Mouse (Mus musculus): ENCODE measurements around the gene Itfg2. TPM values are rescaled to one million over a fixed set of nuclear protein-coding genes. Genes with fewer than 3 reads are reported as not detected.
"Not testable (repeated sequence)": the region's sequence is repeated elsewhere in the genome, so short reads cannot be mapped to it uniquely, and the experiment has no call there.

Itfg2 gene
- polyA plus RNA-seq, 2 experiments = 29.0 to 34.5 TPM

- TF ChIP-seq POLR2A (IDR thresholded peaks at IDR 0.05; ENCODE audit: borderline replicate concordance, extremely low read depth, insufficient read depth, insufficient read length) = no peak
- Histone ChIP-seq H3K27ac (replicated peaks; ENCODE audit: low read depth, low read length) (no peak overlapping the region), H3K27me3 (ENCODE audit: control insufficient read depth, insufficient read depth, low read length) (no peaks in the 10 kb centered on the region), H3K36me3 (ENCODE audit: control insufficient read depth, insufficient read depth, low read length) (no peaks in the 10 kb centered on the region), H3K4me2 (replicated peaks; ENCODE audit: low read depth, low read length, severe bottlenecking) (no peak overlapping the region), H3K4me3 (replicated peaks; ENCODE audit: low read length) (no peak overlapping the region), H3K9me3 (ENCODE audit: control insufficient read depth, low read length) (no peaks in the 10 kb centered on the region), H3K9ac (ENCODE audit: low read depth, low read length, severe bottlenecking) (no peak overlapping the region), H3K4me1 (ENCODE audit: control insufficient read depth, insufficient read depth, low read length) (no peaks in the 10 kb centered on the region)
- ATAC-seq (ENCODE audit: low FRiP score, low read depth) (peak; percentile 62; the same call in 1 of the 2 replicates), DNase-seq (ENCODE audit: low spot score) (no peak)
- WGBS = 60% methylated on average over 1 of the region's 1 CpGs
These were observed 35.5 kb downstream of the Itfg2 start for GRCm38 (mm10) chr6:128389185-128389584.

- H3K27me3 ChIP-seq (ENCODE audit: control insufficient read depth, insufficient read depth, low read length) = no peaks in the 10 kb centered on the region
- TF ChIP-seq POLR2A (IDR thresholded peaks at IDR 0.05; ENCODE audit: borderline replicate concordance, extremely low read depth, insufficient read depth, insufficient read length) = no peak
- 84% methylated on average over 1 of the region's 1 CpGs for WGBS
These were observed 39.7 kb downstream of the Itfg2 start for GRCm38 (mm10) chr6:128385026-128385425.

GRCm38 (mm10) chr6:128383752-128384151, 41.0 kb downstream of the Itfg2 start:
- no peaks in the 10 kb centered on the region for H3K36me3 ChIP-seq (ENCODE audit: control insufficient read depth, insufficient read depth, low read length)
- DNase-seq (ENCODE audit: low spot score) (no peak), ATAC-seq (ENCODE audit: low FRiP score, low read depth) (no peak)
- no peak for TF ChIP-seq POLR2A (IDR thresholded peaks at IDR 0.05; ENCODE audit: borderline replicate concordance, extremely low read depth, insufficient read depth, insufficient read length)
- no peaks in the 10 kb centered on the region for H3K27me3 ChIP-seq (ENCODE audit: control insufficient read depth, insufficient read depth, low read length)
- H3K4me1 ChIP-seq (ENCODE audit: control insufficient read depth, insufficient read depth, low read length) = no peaks in the 10 kb centered on the region
- no peak overlapping the region for H3K27ac ChIP-seq (replicated peaks; ENCODE audit: low read depth, low read length)
- H3K9me3 ChIP-seq (ENCODE audit: control insufficient read depth, low read length) = no peaks in the 10 kb centered on the region
- H3K4me3 ChIP-seq (replicated peaks; ENCODE audit: low read length) = no peak overlapping the region
- no peak overlapping the region for H3K4me2 ChIP-seq (replicated peaks; ENCODE audit: low read depth, low read length, severe bottlenecking)
- no peak overlapping the region for H3K9ac ChIP-seq (ENCODE audit: low read depth, low read length, severe bottlenecking)
- 79% methylated on average over 7 of the region's 7 CpGs for WGBS

More at GRCm38 (mm10) chr6:128385026-128385425, 39.7 kb downstream of the Itfg2 start:
- no peak overlapping the region for H3K9ac ChIP-seq (ENCODE audit: low read depth, low read length, severe bottlenecking)
- DNase-seq (ENCODE audit: low spot score) (no peak), ATAC-seq (ENCODE audit: low FRiP score, low read depth) (no peak)
- no peak overlapping the region for H3K4me3 ChIP-seq (replicated peaks; ENCODE audit: low read length)
- H3K36me3 ChIP-seq (ENCODE audit: control insufficient read depth, insufficient read depth, low read length) = no peaks in the 10 kb centered on the region
- no peak overlapping the region for H3K27ac ChIP-seq (replicated peaks; ENCODE audit: low read depth, low read length)
- no peak overlapping the region for H3K4me2 ChIP-seq (replicated peaks; ENCODE audit: low read depth, low read length, severe bottlenecking)
- no peaks in the 10 kb centered on the region for H3K4me1 ChIP-seq (ENCODE audit: control insufficient read depth, insufficient read depth, low read length)
- no peaks in the 10 kb centered on the region for H3K9me3 ChIP-seq (ENCODE audit: control insufficient read depth, low read length)

- no peaks in the 10 kb centered on the region for H3K4me1 ChIP-seq (ENCODE audit: control insufficient read depth, insufficient read depth, low read length)
- no peaks in the 10 kb centered on the region for H3K9me3 ChIP-seq (ENCODE audit: control insufficient read depth, low read length)
These were observed 43.5 kb downstream of the Itfg2 start for GRCm38 (mm10) chr6:128381254-128381653.

GRCm38 (mm10) chr6:128380594-128381167, 44.0 kb downstream of the Itfg2 start:
- H3K27me3 ChIP-seq (ENCODE audit: control insufficient read depth, insufficient read depth, low read length); ATAC-seq (ENCODE audit: low FRiP score, low read depth); H3K4me2 ChIP-seq (replicated peaks; ENCODE audit: low read depth, low read length, severe bottlenecking); H3K36me3 ChIP-seq (ENCODE audit: control insufficient read depth, insufficient read depth, low read length); H3K27ac ChIP-seq (replicated peaks; ENCODE audit: low read depth, low read length); H3K4me1 ChIP-seq (ENCODE audit: control insufficient read depth, insufficient read depth, low read length); DNase-seq (ENCODE audit: low spot score); H3K9me3 ChIP-seq (ENCODE audit: control insufficient read depth, low read length); H3K9ac ChIP-seq (ENCODE audit: low read depth, low read length, severe bottlenecking); H3K4me3 ChIP-seq (replicated peaks; ENCODE audit: low read length): not testable (repeated sequence)
- WGBS = 36% methylated on average over 1 of the region's 1 CpGs

More at GRCm38 (mm10) chr6:128381254-128381653, 43.5 kb downstream of the Itfg2 start:
- H3K4me2 ChIP-seq (replicated peaks; ENCODE audit: low read depth, low read length, severe bottlenecking) = no peak overlapping the region
- WGBS = 59% methylated on average over 3 of the region's 3 CpGs
- DNase-seq (ENCODE audit: low spot score) = no peak
- no peak overlapping the region for H3K9ac ChIP-seq (ENCODE audit: low read depth, low read length, severe bottlenecking)
- ATAC-seq (ENCODE audit: low FRiP score, low read depth) = no peak
- no peaks in the 10 kb centered on the region for H3K27me3 ChIP-seq (ENCODE audit: control insufficient read depth, insufficient read depth, low read length)
- H3K36me3 ChIP-seq (ENCODE audit: control insufficient read depth, insufficient read depth, low read length) = 0 out of 2 replicates have a peak, but pooled peaks cover 6% of the 10 kb centered on the region
- no peak overlapping the region for H3K4me3 ChIP-seq (replicated peaks; ENCODE audit: low read length)
- no peak for TF ChIP-seq POLR2A (IDR thresholded peaks at IDR 0.05; ENCODE audit: borderline replicate concordance, extremely low read depth, insufficient read depth, insufficient read length)
- no peak overlapping the region for H3K27ac ChIP-seq (replicated peaks; ENCODE audit: low read depth, low read length)
